Mouse (Mus musculus): ENCODE results near the gene Wdr45. TPM values are rescaled to one million over a fixed set of nuclear protein-coding genes. Genes with fewer than 3 reads are reported as not detected.

The Wdr45 gene
- polyA plus RNA-seq, 1 experiment from 2014 or later, result 19.5 TPM

- ATAC-seq, result no peak
- Histone ChIP-seq H3K27me3 (replicated peaks; ENCODE audit: control insufficient read depth, insufficient read depth, low read length) (no peaks in the 10 kb centered on the region), H3K27ac (ENCODE audit: low read depth, low read length) (no peak overlapping the region), H3K36me3 (ENCODE audit: control insufficient read depth, insufficient read depth) (no peaks in the 10 kb centered on the region), H3K9me3 (ENCODE audit: control insufficient read depth) (no peaks in the 10 kb centered on the region), H3K4me3 (ENCODE audit: low read depth, low read length) (no peak overlapping the region), H3K4me1 (replicated peaks; ENCODE audit: control insufficient read depth, insufficient read depth, low read length) (no peaks in the 10 kb centered on the region), H3K9ac (ENCODE audit: low read depth, low read length) (no peak overlapping the region), H3K4me2 (replicated peaks; ENCODE audit: low read depth) (no peak overlapping the region)
- WGBS, result 44% methylated on average over 6 of the region's 6 CpGs
- TF ChIP-seq CTCF (IDR thresholded peaks at IDR 0.05; ENCODE audit: low read depth), result no peak
Measured at GRCm38 (mm10) chrX:7672739-7673138, 41.4 kb upstream of the Wdr45 start.

- no peaks in the 10 kb centered on the region for H3K36me3 ChIP-seq (ENCODE audit: control insufficient read depth, insufficient read depth)
- H3K27ac ChIP-seq (ENCODE audit: low read depth, low read length), result 0 out of 2 replicates have a peak overlapping the region, but pooled peaks have one; percentile 21
- peak overlapping the region; percentile 25 for H3K4me3 ChIP-seq (ENCODE audit: low read depth, low read length)
- 23% methylated on average over 11 of the region's 12 CpGs for WGBS
- no peaks in the 10 kb centered on the region for H3K27me3 ChIP-seq (replicated peaks; ENCODE audit: control insufficient read depth, insufficient read depth, low read length)
- no peaks in the 10 kb centered on the region for H3K4me1 ChIP-seq (replicated peaks; ENCODE audit: control insufficient read depth, insufficient read depth, low read length)
- H3K9me3 ChIP-seq (ENCODE audit: control insufficient read depth), result no peaks in the 10 kb centered on the region
- peak; percentile 39; the same call in 1 of the 2 replicates for ATAC-seq
- peak; percentile 24 for TF ChIP-seq CTCF (IDR thresholded peaks at IDR 0.05; ENCODE audit: low read depth)
- no peak overlapping the region for H3K9ac ChIP-seq (ENCODE audit: low read depth, low read length)
- peak overlapping the region; percentile 62 for H3K4me2 ChIP-seq (replicated peaks; ENCODE audit: low read depth)
Measured at GRCm38 (mm10) chrX:7673578-7674281, 40.4 kb upstream of the Wdr45 start.

GRCm38 (mm10) chrX:7674284-7675000, 39.7 kb upstream of the Wdr45 start:
- H3K4me3 ChIP-seq (ENCODE audit: low read depth, low read length), result peak overlapping the region; percentile 25
- TF ChIP-seq CTCF (IDR thresholded peaks at IDR 0.05; ENCODE audit: low read depth), result peak; percentile 13; the same call in 1 of the 2 replicates

GRCm38 (mm10) chrX:7675001-7675380, 39.1 kb upstream of the Wdr45 start:
- H3K9me3 ChIP-seq (ENCODE audit: control insufficient read depth), result no peaks in the 10 kb centered on the region
- no peaks in the 10 kb centered on the region for H3K4me1 ChIP-seq (replicated peaks; ENCODE audit: control insufficient read depth, insufficient read depth, low read length)
- H3K27ac ChIP-seq (ENCODE audit: low read depth, low read length), result no peak overlapping the region
- no peaks in the 10 kb centered on the region for H3K27me3 ChIP-seq (replicated peaks; ENCODE audit: control insufficient read depth, insufficient read depth, low read length)
- H3K4me3 ChIP-seq (ENCODE audit: low read depth, low read length), result peak overlapping the region; percentile 25
- H3K36me3 ChIP-seq (ENCODE audit: control insufficient read depth, insufficient read depth), result no peaks in the 10 kb centered on the region
- ATAC-seq, result no peak
- 32% methylated on average over 10 of the region's 10 CpGs for WGBS
- H3K9ac ChIP-seq (ENCODE audit: low read depth, low read length), result 0 out of 2 replicates have a peak overlapping the region, but pooled peaks have one; percentile 17
- 0 out of 2 replicates have a peak, but pooled peaks have one; percentile 3 for TF ChIP-seq CTCF (IDR thresholded peaks at IDR 0.05; ENCODE audit: low read depth)
- H3K4me2 ChIP-seq (replicated peaks; ENCODE audit: low read depth), result peak overlapping the region; percentile 62

More at GRCm38 (mm10) chrX:7674284-7675000, 39.7 kb upstream of the Wdr45 start:
- Histone ChIP-seq H3K9ac (ENCODE audit: low read depth, low read length) (0 out of 2 replicates have a peak overlapping the region, but pooled peaks have one; percentile 17), H3K27me3 (replicated peaks; ENCODE audit: control insufficient read depth, insufficient read depth, low read length) (no peaks in the 10 kb centered on the region), H3K36me3 (ENCODE audit: control insufficient read depth, insufficient read depth) (no peaks in the 10 kb centered on the region), H3K9me3 (ENCODE audit: control insufficient read depth) (no peaks in the 10 kb centered on the region), H3K4me1 (replicated peaks; ENCODE audit: control insufficient read depth, insufficient read depth, low read length) (no peaks in the 10 kb centered on the region), H3K4me2 (replicated peaks; ENCODE audit: low read depth) (peak overlapping the region; percentile 62), H3K27ac (ENCODE audit: low read depth, low read length) (0 out of 2 replicates have a peak overlapping the region, but pooled peaks have one; percentile 21)
- 28% methylated on average over 28 of the region's 28 CpGs for WGBS
- peak; percentile 50 for ATAC-seq

GRCm38 (mm10) chrX:7678986-7679385, 35.1 kb upstream of the Wdr45 start:
- 39% methylated on average over 3 of the region's 3 CpGs for WGBS
- no peaks in the 10 kb centered on the region for H3K27me3 ChIP-seq (replicated peaks; ENCODE audit: control insufficient read depth, insufficient read depth, low read length)
- ATAC-seq, result no peak
- no peak overlapping the region for H3K4me2 ChIP-seq (replicated peaks; ENCODE audit: low read depth)
- no peak overlapping the region for H3K27ac ChIP-seq (ENCODE audit: low read depth, low read length)
- peak; percentile 16; the same call in 1 of the 2 replicates for TF ChIP-seq CTCF (IDR thresholded peaks at IDR 0.05; ENCODE audit: low read depth)
- H3K9ac ChIP-seq (ENCODE audit: low read depth, low read length), result no peak overlapping the region
- no peaks in the 10 kb centered on the region for H3K4me1 ChIP-seq (replicated peaks; ENCODE audit: control insufficient read depth, insufficient read depth, low read length)
- no peaks in the 10 kb centered on the region for H3K36me3 ChIP-seq (ENCODE audit: control insufficient read depth, insufficient read depth)
- no peaks in the 10 kb centered on the region for H3K9me3 ChIP-seq (ENCODE audit: control insufficient read depth)
- H3K4me3 ChIP-seq (ENCODE audit: low read depth, low read length), result no peak overlapping the region

GRCm38 (mm10) chrX:7679405-7680056, 34.6 kb upstream of the Wdr45 start:
- ATAC-seq, result peak; percentile 92
- H3K27ac ChIP-seq (ENCODE audit: low read depth, low read length), result no peak overlapping the region
- TF ChIP-seq CTCF (IDR thresholded peaks at IDR 0.05; ENCODE audit: low read depth), result peak; percentile 85
- WGBS, result 19% methylated on average over 27 of the region's 27 CpGs
- H3K9ac ChIP-seq (ENCODE audit: low read depth, low read length), result no peak overlapping the region
- no peaks in the 10 kb centered on the region for H3K36me3 ChIP-seq (ENCODE audit: control insufficient read depth, insufficient read depth)
- H3K4me1 ChIP-seq (replicated peaks; ENCODE audit: control insufficient read depth, insufficient read depth, low read length), result no peaks in the 10 kb centered on the region
- H3K4me2 ChIP-seq (replicated peaks; ENCODE audit: low read depth), result peak overlapping the region; percentile 62
- no peaks in the 10 kb centered on the region for H3K27me3 ChIP-seq (replicated peaks; ENCODE audit: control insufficient read depth, insufficient read depth, low read length)
- H3K9me3 ChIP-seq (ENCODE audit: control insufficient read depth), result no peaks in the 10 kb centered on the region
- peak overlapping the region; percentile 18 for H3K4me3 ChIP-seq (ENCODE audit: low read depth, low read length)

All from intestine, postnatal 0 days (tissue).